Mouse (Mus musculus) testis, adult 2 months (tissue): Measurements from ENCODE around the gene Mcur1.

Experiments
- CTCF ChIP-seq: fragments of 200-500 bp; IDR thresholded peaks from 2 replicates; pipeline ENCODE4 v1.5.1; 2012; ENCODE audit warnings: low read depth, mild to moderate bottlenecking, inconsistent platforms, low read length, moderate library complexity; ENCODE audit not compliant: control insufficient read depth, insufficient read depth, insufficient replicate concordance
- POLR2A ChIP-seq: fragments of 200-500 bp; IDR thresholded peaks from 2 replicates; pipeline ENCODE4 v1.6.1; 2012; ENCODE audit warnings: low read depth, mild to moderate bottlenecking, inconsistent platforms, low read length, moderate library complexity; ENCODE audit not compliant: control insufficient read depth

GRCm38 (mm10) chr13:43534015-43534414 lies 26.0 kb downstream of the Mcur1 start:
- TF ChIP-seq CTCF (no peak), POLR2A (no peak)
